Mouse (Mus musculus) forebrain, embryonic 11.5 days (tissue): ENCODE measurements at regions not wholly inside any gene's neighbourhood (a gene's known extent, or its start where the extent isn't known, plus 50 kb on each side); places are given as distances from the start of the nearest gene placed in this dataset.

Experiments
- ATAC-seq: fragments of 200-750 bp; cut with Nextera tagmentation; replicated peaks from 2 replicates; pipeline ENCODE4 v1.8.0; 2017; ENCODE audit warnings: moderate TSS enrichment; ENCODE audit not compliant: low FRiP score
- DNase-seq: peaks from one replicate; pipeline ENCODE4 v3.0.0-alpha.2; 2017; ENCODE audit warnings: low spot score
- H3K27ac ChIP-seq: fragments of 300-500 bp; sonication (generic); 2 replicates; pipeline ENCODE4 v1.5.1; 2014; ENCODE audit warnings: low read depth, low read length
- H3K27me3 ChIP-seq: fragments of 300-500 bp; sonication (generic); 2 replicates; pipeline ENCODE4 v1.6.1; 2014; ENCODE audit warnings: mild to moderate bottlenecking, low read length, mixed read lengths; ENCODE audit not compliant: control insufficient read depth, insufficient read depth
- H3K36me3 ChIP-seq: fragments of 300-500 bp; sonication (generic); 2 replicates; pipeline ENCODE4 v1.6.1; 2014; ENCODE audit warnings: mild to moderate bottlenecking, low read length, moderate library complexity, mixed read lengths; ENCODE audit not compliant: control insufficient read depth, insufficient read depth
- H3K4me1 ChIP-seq: fragments of 300-500 bp; sonication (generic); replicated peaks from 2 replicates; pipeline ENCODE4 v1.6.1; 2014; ENCODE audit warnings: low read length, mixed read lengths; ENCODE audit not compliant: control insufficient read depth, insufficient read depth
- H3K4me2 ChIP-seq: fragments of 300-500 bp; sonication (generic); 2 replicates; pipeline ENCODE4 v1.6.1; 2014; ENCODE audit warnings: low read depth, mild to moderate bottlenecking, low read length, moderate library complexity, mixed read lengths; ENCODE audit not compliant: severe bottlenecking
- H3K4me3 ChIP-seq: fragments of 300-500 bp; sonication (generic); 2 replicates; pipeline ENCODE4 v1.5.1; 2014; ENCODE audit warnings: low read depth, low read length
- H3K9ac ChIP-seq: fragments of 300-500 bp; sonication (generic); 2 replicates; pipeline ENCODE4 v1.6.1; 2014; ENCODE audit warnings: low read length
- H3K9me3 ChIP-seq: fragments of 300-500 bp; sonication (generic); 2 replicates; pipeline ENCODE4 v1.6.1; 2016; ENCODE audit warnings: low read length, mixed read lengths; ENCODE audit not compliant: control insufficient read depth
- WGBS: fragments of 180-500 bp; shearing (Covaris S2); extraction: QIAGEN DNeasy Blood & Tissue Kit; methylation state at CpG from one replicate; pipeline ENCODE4 v1.1.7; 2014; 5-methylcytosine and 5-hydroxymethylcytosine counted together

DNA sequence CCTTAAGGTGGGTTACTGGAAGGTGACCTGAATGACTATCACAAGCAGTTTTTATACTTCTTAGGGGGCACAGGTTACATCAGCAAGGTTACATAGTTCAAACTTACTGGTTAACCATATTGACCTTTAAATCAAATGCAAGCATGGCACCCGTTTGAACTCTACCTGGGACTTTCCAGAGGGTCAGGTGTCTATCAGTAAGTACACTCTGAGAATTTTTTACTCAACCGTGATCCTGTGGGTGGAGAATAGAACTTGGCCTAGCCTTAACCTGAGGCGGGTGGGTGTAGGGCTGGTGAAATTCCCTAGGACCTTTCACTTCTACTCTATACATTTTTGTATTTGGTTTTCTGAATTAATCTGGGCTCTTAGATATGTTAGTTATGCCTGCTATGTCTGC is 170.5 kb upstream of the Rasa1 start:
- H3K9me3 ChIP-seq, result no peaks in the 10 kb centered on the region
- H3K4me3 ChIP-seq, result no peak overlapping the region
- WGBS, result 90% methylated on average over 3 of the region's 3 CpGs
- H3K4me1 ChIP-seq, result no peaks in the 10 kb centered on the region
- no peaks in the 10 kb centered on the region for H3K27me3 ChIP-seq
- no peak overlapping the region for H3K9ac ChIP-seq
- no peak overlapping the region for H3K27ac ChIP-seq
- H3K36me3 ChIP-seq, result no peaks in the 10 kb centered on the region
- ATAC-seq, result no peak
- no peak overlapping the region for H3K4me2 ChIP-seq
- DNase-seq, result no peak

DNA sequence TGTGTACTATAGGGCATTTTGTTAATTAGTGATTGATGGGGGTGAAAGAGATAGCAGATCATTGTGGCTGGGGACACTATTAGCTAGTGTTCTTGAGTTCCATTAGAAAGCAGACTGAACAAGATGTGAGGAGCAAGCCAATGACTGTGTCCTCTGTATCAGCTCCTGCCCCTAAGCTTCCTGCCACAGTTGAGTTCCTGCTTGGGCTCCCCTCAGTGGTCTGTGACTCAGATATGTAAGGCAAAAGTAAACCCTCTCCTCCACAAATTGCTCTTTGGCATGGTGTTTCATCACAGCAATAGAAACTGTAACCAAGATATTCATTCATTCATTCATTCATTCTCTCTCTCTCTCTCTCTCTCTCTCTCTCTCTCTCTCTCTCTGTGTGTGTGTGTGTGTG is 169.7 kb upstream of the Rasa1 start:
- Histone ChIP-seq H3K27me3 (no peaks in the 10 kb centered on the region), H3K4me3 (no peak overlapping the region), H3K4me2 (no peak overlapping the region), H3K4me1 (no peaks in the 10 kb centered on the region), H3K9me3 (no peaks in the 10 kb centered on the region), H3K27ac (no peak overlapping the region), H3K36me3 (no peaks in the 10 kb centered on the region), H3K9ac (no peak overlapping the region)
- ATAC-seq, result no peak
- DNase-seq, result no peak

DNA sequence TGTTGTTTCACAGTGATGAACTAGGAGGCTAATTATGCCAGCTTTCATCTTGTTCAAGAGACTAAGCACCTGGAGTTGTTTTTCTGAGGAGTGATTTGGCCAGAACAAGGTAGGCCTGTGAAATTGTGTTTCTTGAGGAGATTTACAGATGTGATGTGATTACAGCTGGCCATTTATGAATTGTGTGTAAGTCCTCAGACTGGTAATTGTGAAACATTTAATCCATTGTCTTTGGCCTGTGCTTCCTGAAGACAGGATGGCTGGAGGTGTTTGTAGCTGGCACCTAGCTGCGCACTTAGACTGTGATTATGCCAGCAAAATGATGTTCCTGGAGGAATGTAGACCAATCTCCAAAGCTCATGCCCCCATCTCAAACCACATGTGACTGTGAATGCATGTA is 150.7 kb upstream of the Rasa1 start:
- no peak overlapping the region for H3K27ac ChIP-seq
- WGBS, result 95% methylated on average over 1 of the region's 1 CpGs
- no peaks in the 10 kb centered on the region for H3K4me1 ChIP-seq
- H3K4me2 ChIP-seq, result no peak overlapping the region
- H3K9ac ChIP-seq, result no peak overlapping the region
- no peak for ATAC-seq
- no peak overlapping the region for H3K4me3 ChIP-seq
- no peak for DNase-seq
- no peaks in the 10 kb centered on the region for H3K27me3 ChIP-seq
- H3K9me3 ChIP-seq, result no peaks in the 10 kb centered on the region
- H3K36me3 ChIP-seq, result no peaks in the 10 kb centered on the region

DNA sequence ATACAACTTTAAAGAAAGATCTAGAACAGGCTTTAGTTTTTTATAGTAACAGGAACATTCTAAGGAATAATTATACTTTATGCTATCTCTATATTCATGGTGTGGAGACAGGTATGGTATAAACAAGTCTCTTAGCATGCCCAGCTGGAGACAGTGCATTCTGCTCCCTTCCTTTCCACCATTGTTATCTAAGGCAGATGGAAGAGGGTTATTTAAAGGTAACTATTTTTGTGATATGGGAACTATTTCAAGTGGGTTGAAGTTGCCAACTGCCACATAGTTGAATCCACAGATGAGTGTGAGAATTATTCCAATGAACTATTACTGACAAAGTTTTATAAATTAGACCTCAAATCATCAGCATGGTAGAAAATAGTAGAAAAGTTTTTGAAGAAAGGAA is 148.9 kb upstream of the Rasa1 start:
- ATAC-seq, result no peak
- Histone ChIP-seq H3K9ac (no peak overlapping the region), H3K27me3 (no peaks in the 10 kb centered on the region), H3K4me1 (no peaks in the 10 kb centered on the region), H3K36me3 (no peaks in the 10 kb centered on the region), H3K4me2 (no peak overlapping the region), H3K4me3 (no peak overlapping the region), H3K27ac (no peak overlapping the region), H3K9me3 (no peaks in the 10 kb centered on the region)
- DNase-seq, result no peak

DNA sequence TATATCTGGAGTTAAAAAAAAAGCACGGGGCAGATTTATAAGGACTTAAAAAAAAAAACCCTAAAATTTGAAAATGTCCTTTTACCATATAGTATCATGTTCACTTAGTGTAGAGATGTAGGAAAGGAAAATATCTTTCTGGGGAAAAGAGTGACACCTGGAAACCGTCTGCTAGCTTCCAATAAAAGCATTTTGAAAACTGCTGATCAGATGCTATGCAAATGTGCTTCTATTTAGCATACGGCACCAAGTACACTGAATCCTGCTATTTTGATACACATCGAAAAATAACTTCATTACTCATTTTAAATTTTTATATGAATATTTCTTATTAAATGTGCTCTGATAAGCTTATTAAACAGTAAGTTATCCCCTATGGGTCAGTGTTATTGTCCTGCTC is 148.1 kb upstream of the Rasa1 start:
- Histone ChIP-seq H3K27me3 (no peaks in the 10 kb centered on the region), H3K4me2 (no peak overlapping the region), H3K36me3 (no peaks in the 10 kb centered on the region), H3K4me1 (no peaks in the 10 kb centered on the region), H3K9ac (no peak overlapping the region), H3K4me3 (no peak overlapping the region), H3K9me3 (no peaks in the 10 kb centered on the region), H3K27ac (no peak overlapping the region)
- DNase-seq, result no peak
- WGBS, result 89% methylated on average over 4 of the region's 4 CpGs
- no peak for ATAC-seq

- Histone ChIP-seq H3K27me3 (no peaks in the 10 kb centered on the region), H3K9me3 (no peaks in the 10 kb centered on the region), H3K4me3 (no peak overlapping the region), H3K4me2 (no peak overlapping the region), H3K27ac (no peak overlapping the region), H3K36me3 (no peaks in the 10 kb centered on the region), H3K4me1 (no peaks in the 10 kb centered on the region), H3K9ac (no peak overlapping the region)
- 91% methylated on average over 1 of the region's 1 CpGs for WGBS
- no peak for ATAC-seq
- DNase-seq, result no peak
These were observed 147.3 kb upstream of the Rasa1 start for GRCm38 (mm10) chr13:85436254-85436653.

- Histone ChIP-seq H3K27ac (no peak overlapping the region), H3K9me3 (no peaks in the 10 kb centered on the region), H3K36me3 (no peaks in the 10 kb centered on the region), H3K4me2 (no peak overlapping the region), H3K4me1 (no peaks in the 10 kb centered on the region), H3K9ac (no peak overlapping the region), H3K27me3 (no peaks in the 10 kb centered on the region), H3K4me3 (no peak overlapping the region)
- 88% methylated on average over 2 of the region's 2 CpGs for WGBS
- DNase-seq (no peak), ATAC-seq (no peak)
These were observed 141.9 kb upstream of the Rasa1 start for GRCm38 (mm10) chr13:85430821-85431220.

DNA sequence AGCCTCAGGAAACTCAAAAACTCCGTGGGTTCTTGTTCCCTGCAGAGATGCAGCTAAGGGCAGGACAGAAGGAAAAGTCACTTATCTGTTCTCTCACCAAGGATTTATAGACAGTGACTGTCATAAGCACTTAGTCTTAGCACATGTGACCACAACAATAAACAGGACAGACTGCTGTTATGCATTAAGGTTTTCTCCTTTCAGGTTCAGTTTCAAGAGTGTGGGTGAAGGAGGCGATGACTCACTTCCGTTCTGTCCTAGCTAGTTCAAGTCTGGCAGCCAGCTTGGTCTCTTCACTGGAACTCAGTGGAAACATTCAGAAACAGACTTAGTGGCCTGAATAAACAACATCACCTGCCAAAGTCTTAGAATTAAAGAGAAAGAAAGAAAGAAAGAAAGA is 141.1 kb upstream of the Rasa1 start:
- Histone ChIP-seq H3K9me3 (no peaks in the 10 kb centered on the region), H3K4me2 (no peak overlapping the region), H3K4me3 (no peak overlapping the region), H3K4me1 (no peaks in the 10 kb centered on the region), H3K27ac (no peak overlapping the region), H3K9ac (no peak overlapping the region), H3K27me3 (no peaks in the 10 kb centered on the region), H3K36me3 (no peaks in the 10 kb centered on the region)
- DNase-seq, result no peak
- WGBS, result 88% methylated on average over 3 of the region's 3 CpGs
- no peak for ATAC-seq

DNA sequence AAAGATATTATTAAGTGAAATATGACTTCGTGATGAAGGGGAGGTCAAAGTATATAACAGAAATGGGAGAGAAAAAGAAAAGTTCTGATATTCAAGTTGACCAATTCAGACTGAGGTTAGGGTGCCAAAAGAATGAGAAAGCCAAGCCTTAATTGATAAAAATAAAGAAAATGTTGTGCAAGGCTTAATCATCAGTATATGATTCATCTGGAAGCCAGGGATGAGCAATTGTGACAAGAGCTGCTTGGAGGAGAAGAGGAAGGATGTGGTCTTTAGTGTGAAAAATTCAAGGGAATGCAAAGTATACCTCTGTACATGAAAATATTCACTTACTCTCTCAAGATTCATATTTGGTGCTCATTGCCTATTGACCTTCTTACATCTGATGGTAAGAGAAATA is 129.7 kb upstream of the Rasa1 start:
- H3K4me3 ChIP-seq, result no peak overlapping the region
- whole genome bisulfite sequencing, result 73% methylated on average over 1 of the region's 1 CpGs
- ATAC-seq, result no peak

More for the DNA sequence above, 129.7 kb upstream of the Rasa1 start:
- Histone ChIP-seq H3K27me3 (no peaks in the 10 kb centered on the region), H3K27ac (no peak overlapping the region), H3K9me3 (no peaks in the 10 kb centered on the region), H3K4me2 (no peak overlapping the region), H3K36me3 (no peaks in the 10 kb centered on the region), H3K9ac (no peak overlapping the region), H3K4me1 (no peaks in the 10 kb centered on the region)
- DNase-seq, result no peak
